Mouse (Mus musculus) CH12F3 (cell line): Measurements from ENCODE around the gene Wfdc3.

Experiments used
- in situ Hi-C: fragments of 300-500 bp; cut with MboI; formaldehyde crosslinking; loops from 2 replicates; pipeline ENCODE4 v1.14.3; 2020; ENCODE audit warnings: low sequenced_read_pairs

Wfdc3 gene

DNA sequence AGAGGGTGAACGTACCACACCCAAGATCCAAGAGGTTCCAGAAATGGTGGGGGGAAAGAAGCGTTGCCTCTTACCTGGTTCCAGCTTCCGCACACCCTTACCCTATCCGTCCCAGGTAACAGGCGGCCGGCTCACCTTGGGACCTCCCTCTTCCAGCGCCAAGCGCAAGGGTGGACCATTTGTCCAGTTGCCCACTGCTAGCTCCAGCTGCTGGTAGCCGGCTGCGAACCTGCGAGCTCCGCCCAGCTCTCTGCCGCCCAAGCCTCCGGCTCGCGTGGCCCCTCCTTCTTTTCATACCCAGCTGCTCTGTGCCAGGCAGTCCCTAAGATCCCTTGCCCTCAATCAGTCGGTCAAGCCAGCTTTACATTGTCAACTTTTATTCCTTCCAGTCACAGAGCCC, 31.1 kb upstream of the Wfdc3 start:
- in situ Hi-C loops, result no loop called here

- in situ Hi-C loops, result no loop called here
These were observed 30.4 kb upstream of the Wfdc3 start for GRCm38 (mm10) chr2:164776130-164776529.

DNA sequence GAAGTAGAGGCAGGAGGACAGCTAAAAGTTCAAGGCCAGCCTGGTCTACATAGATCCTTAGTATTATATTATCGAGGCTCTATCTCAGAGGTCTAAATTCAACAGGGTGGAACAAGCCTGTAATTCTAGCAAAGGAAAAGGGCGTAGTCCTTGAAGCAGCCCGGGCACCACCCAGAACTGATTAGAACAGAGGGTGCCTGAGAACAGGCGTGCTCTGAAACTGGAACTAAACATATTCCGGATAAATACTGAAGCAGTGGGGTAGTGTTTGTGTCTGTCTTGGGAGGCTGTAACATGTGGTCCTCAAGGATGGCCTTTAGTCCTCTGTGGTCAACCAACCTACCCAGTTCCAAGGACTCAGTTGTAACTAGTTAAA, 28.2 kb upstream of the Wfdc3 start:
- in situ Hi-C loops, result no loop called here

- in situ Hi-C loops, result no loop called here
These were observed 27.7 kb upstream of the Wfdc3 start for GRCm38 (mm10) chr2:164773229-164773988.

- in situ Hi-C loops, result no loop called here
These were observed 25.4 kb upstream of the Wfdc3 start for GRCm38 (mm10) chr2:164771123-164771522.

DNA sequence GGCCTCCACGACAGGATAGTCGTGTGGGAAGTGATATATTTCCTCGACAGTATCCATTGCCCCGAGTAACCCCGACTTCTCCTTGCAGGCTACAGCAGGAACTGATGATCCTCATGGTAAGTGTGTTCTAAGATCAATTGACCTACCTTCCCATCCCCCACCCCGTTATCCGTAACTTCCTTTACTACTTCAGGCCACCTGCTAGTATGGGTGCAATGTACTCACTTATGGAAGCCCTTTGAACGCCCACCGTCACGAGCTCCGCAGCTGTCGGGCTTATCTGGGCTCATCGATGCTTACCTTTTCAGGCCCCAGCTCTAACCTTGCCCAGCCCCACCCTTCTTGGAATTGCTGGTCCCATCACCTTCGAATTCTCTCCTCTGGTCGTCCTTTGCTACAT, 24.5 kb upstream of the Wfdc3 start:
- in situ Hi-C loops, result no loop called here

DNA sequence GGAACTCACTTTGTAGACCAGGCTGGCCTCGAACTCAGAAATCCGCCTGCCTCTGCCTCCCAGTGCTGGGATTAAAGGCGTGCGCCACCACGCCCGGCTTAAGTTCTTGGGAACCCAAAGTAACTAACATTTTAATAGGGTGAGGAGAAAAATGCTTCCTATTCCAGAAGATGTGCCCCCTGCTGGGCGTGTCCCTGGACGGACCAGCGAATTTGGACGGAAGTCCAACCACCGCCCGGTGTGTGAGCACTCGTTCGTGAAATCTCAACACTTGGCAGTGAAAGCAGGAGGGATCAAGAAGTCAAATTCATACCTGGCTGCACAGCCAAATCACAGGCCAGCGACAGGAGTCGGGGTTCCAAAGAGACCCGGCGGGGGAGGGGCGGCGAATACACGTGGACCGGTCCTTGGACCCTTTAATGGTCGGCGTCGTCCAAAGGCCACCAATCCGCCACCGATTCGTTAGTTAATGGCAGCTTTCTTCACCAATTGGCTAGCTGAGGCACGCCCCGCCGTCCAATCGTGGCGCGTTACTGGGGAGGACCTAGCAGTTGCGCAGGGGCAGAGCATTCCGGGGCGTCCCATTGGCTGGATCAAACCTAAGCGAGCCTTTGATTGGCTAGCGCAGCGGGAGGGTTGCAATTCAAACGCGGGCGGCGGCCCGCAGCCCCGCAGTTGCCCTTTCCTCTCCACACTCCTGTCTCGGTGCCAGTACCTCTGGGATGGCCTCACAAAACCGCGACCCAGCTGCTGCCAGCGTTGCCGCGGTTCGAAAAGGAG, 23.7 kb upstream of the Wfdc3 start, which contains the start of gene Ube2c:
Gene Ube2c (plus strand): TSS at position 641 of the 780 bp plus-strand sequence.
- in situ Hi-C loops, result no loop called here

DNA sequence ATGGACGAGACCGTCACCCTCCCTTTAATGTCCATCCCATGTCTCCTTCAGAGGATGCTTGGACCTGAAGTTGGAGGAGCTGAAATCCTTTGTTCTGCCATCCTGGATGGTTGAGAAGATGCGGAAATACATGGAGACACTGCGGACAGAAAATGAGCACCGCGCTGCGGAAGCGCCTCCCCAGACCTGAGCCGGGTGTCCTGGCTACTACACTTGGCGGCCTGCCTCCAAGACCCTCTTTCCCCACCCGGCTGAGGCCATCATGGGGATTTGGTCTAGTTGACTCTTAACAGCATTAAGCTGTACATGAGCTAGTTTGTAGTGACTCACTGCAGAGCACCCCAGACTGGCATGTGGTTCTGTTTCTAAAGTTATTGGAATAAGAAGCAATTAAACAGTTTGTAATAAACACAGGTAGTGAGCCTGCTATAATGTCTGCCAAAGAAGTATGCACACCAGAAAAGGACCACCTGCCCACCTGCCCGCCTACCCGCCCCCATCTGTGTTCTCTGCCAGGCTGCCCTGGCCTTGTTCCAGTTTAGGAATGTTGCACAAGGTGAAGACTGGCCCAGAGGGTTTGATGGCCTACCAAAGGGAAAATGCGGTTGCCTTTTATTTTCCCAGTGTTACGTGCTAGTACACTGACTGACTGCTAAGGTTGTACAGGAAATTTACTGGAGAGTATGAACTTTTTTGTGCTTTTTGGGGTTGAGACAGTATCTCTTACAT, 22.2 kb upstream of the Wfdc3 start:
- in situ Hi-C loops, result no loop called here

- in situ Hi-C loops, result no loop called here
These were observed 20.1 kb upstream of the Wfdc3 start for GRCm38 (mm10) chr2:164765841-164766240.

DNA sequence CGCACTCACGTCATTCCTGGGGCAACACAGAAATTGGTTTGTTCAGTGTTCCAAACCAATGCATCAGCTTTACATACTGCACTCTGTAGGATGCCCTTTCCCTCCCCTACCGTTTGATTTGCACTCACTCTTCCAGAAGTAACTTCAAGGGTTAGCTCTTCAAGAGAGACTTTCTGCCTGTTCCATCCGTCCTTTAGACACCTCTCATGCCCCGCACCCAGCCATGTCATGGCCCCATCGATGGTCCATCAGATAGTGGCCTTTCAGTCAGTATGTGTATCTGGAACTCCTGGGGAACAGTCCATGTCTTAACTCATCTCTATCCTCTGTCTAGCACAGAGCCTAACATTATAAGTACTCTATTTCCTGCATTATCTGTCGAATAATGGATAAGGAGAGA, 16.9 kb upstream of the Wfdc3 start:
- in situ Hi-C loops, result no loop called here

GRCm38 (mm10) chr2:164761971-164762370, 16.2 kb upstream of the Wfdc3 start:
- in situ Hi-C loops, result no loop called here

DNA sequence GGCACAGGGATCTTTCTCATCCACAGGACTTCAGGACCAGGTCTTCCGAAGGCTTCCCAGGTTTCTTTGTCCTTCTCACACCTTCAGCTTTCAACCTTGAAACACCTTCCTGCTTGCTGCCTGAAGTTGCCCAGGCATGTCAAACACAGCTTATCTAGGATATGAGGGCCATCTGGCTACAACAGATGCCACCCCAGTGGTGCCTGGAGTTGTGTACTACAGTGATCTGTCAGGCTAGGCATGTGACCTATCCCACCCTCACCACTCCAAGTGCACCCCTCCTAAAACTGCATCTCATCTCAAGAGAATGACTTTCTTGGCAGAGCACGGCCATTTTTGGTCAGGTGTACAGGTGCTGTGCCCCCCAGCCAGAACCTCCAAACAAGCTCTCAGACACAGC, 15.8 kb upstream of the Wfdc3 start:
- in situ Hi-C loops, result no loop called here

DNA sequence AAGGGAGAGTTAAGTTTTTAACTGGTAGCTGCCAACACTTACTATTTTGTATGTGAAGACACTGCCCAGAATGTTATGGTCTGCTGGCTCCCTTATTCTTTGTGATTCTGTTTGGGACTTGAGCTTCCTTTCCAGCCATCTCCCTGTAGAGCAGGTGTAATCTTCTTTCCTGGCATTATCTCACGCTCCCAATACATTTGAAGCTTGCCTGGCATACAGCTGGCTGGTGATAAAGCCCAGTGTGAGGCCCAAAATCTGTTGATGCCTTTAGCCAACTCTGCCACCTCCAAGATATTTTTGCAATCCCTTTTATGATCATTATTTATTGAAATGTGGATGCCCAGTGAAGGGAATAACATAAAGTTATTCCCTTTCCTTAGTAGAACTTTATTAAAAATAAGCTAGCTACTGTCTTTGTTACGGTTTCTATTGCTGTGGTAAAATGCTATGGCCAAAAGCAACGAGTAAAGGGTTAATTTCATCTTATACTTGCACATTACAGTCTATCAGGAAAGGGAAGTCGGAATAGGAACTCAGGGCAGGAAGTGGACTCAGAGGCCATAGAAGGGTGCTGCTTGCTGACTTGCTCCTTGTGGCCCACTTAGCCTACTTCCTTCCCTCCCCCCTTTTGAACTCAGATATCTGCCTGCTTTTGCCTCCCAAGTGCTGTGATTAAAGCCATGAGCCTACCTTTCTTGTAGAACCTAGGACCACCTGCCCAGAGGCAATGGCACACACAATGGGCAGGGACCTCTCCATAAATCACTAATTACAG, 14.5 kb upstream of the Wfdc3 start:
- in situ Hi-C loops, result no loop called here

- in situ Hi-C loops, result no loop called here
These were observed 13.0 kb upstream of the Wfdc3 start for GRCm38 (mm10) chr2:164758692-164759091.

- in situ Hi-C loops, result no loop called here
These were observed 12.1 kb upstream of the Wfdc3 start for GRCm38 (mm10) chr2:164757841-164758240.

DNA sequence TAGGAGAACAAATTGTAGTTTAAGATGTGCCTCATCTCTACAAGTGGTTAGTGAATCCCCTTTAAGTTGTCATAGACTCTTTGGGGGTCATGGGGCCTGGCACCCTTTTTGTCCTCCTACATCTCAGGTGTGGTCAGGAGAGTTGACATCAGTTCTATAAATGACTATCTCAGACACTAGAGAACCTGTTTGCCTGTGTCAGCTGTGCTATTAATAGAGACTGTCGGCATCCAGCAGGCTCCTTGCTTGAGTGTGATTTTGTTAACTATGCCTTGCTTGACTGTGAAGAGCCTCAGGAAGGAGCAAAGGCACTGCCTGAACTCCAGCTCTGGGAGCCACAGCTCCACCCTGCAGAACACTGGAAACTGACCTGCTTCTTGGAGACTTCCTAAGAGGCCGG, 9.1 kb upstream of the Wfdc3 start:
- in situ Hi-C loops, result no loop called here

DNA sequence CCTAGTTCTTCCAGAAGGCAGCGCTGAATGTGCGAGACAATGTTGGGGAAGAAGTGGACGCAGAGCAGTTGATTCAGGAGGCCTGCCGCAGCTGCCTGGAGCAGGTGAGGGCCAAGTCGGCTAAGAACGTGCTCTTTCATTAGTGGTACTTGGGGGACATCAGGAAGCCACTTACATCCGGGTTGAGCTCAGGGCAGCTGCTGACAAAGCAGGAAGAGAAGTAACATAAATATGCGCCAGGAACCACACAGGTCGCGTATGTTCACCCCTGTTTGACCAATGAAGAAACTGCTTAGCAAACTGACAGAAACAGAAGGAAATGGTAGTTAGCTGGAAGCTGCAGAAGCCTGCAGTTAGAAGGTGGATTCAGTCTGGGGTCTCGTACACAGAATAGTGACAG, 8.4 kb upstream of the Wfdc3 start:
- in situ Hi-C loops, result no loop called here

GRCm38 (mm10) chr2:164752454-164752853, 6.7 kb upstream of the Wfdc3 start:
- in situ Hi-C loops, result no loop called here

GRCm38 (mm10) chr2:164748991-164749390, 3.3 kb upstream of the Wfdc3 start:
- in situ Hi-C loops, result no loop called here

DNA sequence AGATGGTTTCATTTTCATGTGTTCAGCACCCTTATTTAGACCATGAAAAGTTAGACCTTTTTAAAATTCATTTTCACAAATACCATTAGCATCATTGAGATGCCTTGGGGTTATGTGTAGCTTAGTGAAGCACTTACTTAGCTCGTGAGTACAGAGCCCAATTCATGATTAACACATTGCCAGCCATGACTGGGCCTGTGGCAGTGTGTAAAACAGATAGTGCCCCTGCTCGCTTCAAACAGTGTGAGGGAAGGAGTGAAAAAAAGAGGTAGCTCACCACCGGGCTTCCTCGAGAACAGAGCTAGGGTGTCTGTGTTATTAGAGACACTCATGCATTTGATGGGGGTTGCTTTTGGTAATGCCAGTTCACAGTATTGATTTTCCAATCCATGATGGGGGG, 2.5 kb upstream of the Wfdc3 start:
- in situ Hi-C loops, result no loop called here

DNA sequence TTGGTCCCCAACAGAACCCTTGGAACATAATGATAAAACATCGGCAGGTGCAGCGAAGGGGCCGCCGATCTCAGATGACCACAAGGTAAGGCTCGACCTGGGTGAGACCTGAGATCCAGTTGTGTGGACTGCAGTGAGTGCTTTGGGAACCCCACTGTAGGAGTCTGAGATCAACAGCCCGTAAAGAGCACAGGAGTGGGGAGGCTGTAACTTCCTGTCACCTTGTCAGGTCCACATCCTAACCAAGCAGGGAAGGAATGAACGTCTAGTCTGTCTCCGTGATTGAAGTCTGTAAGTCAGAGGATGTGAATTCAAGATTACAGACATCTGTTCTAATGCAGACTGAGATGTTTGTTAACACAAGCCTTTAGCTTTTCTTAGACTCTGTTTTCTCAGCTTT, 962 bp upstream of the Wfdc3 start:
- in situ Hi-C loops, result no loop called here
